Mouse (Mus musculus) embryo, embryonic 11 days (tissue): Measurements from ENCODE around the gene Mturn.
A peak's percentile ranks its signal among the peaks of the same experiment; 100 is the strongest.

Experiments
- DNase-seq: peaks from one replicate; pipeline ENCODE4 v3.0.0-alpha.2; 2015

Mturn gene

DNA sequence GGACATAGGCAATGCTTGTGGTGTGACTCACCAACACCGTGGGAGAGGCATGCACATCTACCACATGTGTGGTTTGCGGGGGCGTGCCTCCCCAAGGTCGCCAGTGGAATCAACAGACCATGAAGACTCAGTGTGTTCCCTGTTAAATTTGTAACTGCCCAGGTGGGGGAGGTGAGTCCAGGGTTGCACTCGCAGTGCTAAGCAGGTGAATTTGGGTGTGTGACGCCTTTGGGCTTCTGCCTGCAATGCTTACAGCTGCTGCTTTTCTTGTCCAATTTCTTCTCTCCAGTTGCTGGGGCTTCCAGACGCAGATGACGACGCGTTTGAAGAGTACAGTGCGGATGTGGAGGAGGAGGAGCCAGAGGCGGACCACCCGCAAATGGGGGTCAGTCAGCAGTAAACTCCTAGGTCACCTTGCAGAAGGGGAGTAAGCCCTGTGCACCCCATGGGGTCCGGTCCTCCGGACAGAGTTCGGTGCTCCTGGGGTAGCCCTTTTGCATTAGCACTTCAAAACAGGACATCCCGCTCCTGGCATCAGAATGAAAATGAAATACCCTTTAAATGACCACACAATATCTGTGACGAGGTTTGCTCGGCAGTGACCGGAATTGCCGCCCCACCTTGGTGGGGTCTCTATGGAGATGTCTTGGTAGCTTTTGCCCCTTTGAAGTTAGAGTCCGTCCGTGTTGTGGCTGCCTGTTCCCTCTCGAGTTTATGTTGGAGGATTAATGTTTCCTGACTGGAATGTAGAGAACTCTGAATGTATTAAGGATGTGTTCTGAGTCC, 17.5 kb downstream of the Mturn start:
- peak; percentile 40 for DNase-seq

DNA sequence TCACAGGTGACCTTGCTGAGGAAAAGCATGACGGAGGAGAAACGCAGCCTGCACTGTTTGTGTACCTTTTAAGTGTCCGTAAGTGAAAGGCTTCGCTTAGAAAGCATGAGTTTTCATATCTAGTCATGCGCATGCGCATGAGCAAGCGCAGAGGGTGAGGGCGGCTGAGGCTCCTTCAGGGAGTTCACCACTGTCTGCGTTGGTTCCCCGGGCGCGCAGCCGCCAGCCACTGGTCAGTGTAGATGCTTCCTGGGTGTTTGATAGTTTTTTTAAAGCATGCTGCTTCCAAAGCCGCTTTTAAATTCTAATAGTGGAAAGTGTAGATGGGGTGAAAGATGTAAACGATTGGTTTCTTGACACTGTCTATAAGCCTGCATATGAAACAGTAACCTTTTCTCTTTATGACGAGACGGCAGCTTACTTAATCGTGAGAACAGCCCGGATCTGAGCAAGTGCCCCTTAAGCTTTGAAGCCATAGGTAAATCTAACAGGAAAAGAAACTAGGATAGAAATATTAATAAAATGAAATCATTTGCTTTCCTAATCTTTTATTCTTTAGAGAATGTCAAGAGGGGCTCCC, 18.1 kb downstream of the Mturn start:
- peak; percentile 90 for DNase-seq

DNA sequence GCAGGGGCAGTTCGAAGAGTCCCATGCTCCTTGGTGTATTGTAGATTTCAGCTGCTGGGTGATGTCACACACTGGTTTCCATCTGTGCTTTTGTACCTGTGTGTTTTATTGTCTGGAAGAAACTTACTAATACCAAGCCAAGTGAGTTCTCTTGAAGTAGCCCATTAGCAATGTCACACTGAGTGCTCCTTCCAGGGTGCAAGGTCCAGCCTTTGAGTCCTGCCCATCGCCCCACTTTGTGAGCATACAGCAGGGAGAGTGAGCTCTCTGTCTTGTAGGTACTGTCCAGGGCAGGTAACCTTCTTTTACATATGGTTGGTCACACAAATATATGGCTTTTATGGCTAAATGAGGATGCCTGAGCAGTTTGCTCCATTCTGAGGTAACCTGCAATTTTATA, 19.1 kb downstream of the Mturn start:
- DNase-seq, result no peak

DNA sequence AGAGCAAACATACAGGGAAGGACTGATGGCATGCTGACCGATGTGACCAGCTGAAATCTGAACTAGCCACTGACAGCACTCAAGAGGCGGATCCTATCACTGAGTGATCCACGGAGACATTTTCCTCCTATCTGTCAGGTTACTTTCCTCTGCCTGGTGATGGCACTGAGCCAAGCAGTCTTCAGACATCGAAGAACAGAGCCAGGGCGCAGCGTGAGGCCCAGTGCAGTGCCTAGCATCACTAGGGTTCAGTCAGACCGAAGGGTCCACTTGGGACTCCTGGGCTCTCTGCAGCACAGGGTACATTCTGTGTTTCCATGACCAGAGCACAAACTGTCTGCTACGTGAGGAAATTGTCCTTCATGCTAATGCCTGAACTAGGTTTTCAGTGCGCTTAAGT, 20.5 kb downstream of the Mturn start:
- DNase-seq, result no peak

DNA sequence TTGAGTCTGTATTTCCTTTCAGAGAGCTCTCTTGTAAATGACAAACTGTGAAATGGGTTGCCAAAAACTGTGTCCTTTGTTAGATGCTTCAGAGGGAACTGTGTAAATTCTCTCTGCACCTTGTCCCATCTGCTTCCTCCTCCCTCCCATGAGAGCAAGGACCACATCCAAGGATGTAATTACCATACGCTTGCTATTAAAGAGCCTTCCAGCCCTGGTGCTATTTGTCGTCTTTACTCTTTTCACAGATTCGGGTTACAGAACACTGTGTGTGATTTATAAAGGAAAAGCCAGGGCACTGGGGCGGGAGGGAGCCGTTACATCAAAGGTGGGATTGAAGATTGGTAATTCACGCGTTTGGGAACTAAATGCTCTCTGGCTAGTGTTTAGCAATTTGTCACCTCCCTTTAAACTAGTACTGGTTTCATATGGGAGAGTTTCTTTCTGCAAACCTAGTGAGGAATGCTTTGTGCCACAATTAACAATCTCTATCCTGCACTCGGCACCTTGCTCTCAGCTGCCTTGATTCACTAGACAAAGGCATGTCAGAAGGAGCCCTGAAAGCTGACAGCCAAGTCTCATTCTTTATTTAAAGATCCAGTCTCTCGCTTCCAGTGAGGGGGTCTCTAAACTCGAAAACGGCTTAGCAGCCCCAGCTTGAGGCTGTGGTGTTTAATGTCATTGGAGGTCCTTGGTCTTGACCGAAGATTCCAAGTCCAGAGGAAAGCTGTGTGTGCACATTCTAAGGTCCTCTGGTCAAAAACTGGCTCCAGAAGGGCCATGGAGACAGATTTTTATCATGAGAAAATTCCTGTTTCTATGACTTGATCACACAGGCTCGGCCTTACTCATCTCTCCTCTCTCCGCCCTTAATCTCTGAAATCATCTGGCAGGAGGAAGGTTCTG, 22.5 kb downstream of the Mturn start:
- DNase-seq, result peak; percentile 17

DNA sequence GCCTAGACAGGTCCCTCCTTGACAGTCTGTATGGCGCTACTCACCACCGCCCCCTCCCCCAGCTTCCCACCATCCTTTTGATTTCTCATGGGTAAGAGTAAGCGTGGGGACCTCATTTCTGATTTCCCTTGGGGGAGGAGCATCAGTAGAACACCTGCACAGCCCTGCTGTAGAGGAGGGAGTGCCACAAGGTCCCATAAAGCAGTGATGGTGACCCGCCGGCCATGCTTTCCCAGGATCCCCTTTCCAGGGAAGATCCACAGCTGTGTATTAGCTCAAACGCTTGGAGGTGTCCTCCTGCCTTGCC, 23.1 kb downstream of the Mturn start:
- DNase-seq, result no peak

DNA sequence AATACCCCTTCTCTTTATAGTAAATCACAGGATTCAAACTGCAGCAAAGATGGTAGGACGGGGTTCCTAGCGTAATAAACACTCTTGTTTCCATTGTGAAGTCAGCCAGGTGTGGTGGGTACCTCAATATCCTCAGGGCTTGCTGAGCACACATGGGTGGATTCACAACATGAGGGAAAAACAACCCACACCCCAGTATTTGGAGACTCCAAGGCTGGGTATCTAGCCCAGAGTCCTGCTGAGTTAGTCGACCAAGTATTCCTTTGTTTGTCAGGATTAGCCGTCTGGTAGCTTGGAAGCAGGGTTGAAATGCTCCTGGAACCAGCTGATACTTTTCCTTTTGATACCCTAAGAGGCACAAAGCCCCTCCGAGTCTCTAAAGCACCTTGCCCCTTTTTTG, 23.4 kb downstream of the Mturn start:
- DNase-seq, result no peak

DNA sequence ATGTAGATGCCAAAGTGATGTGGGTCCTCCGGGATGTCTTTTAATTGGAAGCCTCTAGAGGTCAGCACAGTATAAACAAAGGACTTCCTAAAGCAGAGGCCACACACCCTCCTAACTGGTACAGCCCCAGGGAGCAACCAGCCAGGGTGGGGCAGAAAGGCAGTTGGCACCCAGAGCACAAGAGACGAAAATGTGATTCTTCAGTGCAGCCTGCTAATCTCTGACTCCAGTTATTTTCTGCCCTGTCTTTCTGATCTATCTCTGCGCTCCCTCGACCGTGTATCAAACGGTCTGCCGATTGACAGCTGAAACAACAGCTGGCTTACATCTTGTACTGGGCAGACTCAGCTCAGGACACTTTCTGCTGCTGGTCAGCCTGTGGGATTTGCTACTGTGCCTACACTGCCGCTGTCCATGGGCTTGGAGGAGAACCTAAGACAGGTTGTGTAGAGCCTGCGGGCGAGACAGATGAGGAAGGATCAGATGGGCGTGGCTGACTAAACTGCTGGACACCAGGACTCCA, 24.0 kb downstream of the Mturn start:
- DNase-seq, result peak; percentile 66

DNA sequence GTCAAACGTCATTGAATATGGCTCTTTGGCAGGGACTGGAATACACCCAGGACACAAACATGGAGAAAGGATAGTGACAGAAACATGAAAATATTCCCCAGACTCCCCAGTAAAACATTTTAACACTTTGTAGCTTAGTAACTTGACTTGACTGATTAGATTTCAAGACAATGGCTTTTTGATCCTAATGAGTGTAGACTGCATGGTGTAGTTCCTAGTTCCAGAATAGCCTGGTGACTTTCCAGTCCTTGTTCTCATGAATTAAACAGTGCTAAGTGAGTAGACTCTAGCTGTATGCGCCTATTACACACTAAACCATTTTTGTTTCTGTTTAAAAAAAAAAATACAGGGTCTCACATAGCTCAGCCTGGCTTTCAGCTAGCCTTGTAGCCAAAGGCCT, 24.7 kb downstream of the Mturn start:
- DNase-seq, result no peak

DNA sequence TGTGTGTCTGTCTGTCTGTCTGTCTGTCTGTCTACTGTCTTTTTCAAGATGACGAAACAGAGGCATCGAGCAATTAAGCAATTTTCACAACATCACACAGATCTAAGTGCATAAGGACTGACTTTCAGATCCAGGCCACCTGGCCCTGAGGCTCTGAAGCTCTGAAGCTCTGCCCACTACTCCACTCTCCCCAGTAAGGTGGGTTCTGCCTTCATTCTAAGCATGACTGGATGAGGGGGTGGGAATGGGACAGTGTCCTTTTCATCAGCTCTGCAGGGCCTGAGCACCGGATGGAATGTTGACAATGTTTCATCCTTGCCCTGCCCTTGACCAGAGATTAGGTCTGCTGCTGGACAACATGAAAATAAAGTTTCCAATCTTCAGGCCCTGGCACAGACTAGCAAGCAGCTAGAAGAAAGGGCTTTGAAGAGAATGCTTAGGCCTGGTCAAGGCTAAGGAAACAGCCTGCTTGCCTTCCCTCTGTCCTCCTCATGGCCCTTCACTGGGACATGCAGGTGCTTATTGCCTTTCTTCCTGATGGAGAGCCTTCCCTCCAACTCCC, 25.3 kb downstream of the Mturn start:
- no peak for DNase-seq

DNA sequence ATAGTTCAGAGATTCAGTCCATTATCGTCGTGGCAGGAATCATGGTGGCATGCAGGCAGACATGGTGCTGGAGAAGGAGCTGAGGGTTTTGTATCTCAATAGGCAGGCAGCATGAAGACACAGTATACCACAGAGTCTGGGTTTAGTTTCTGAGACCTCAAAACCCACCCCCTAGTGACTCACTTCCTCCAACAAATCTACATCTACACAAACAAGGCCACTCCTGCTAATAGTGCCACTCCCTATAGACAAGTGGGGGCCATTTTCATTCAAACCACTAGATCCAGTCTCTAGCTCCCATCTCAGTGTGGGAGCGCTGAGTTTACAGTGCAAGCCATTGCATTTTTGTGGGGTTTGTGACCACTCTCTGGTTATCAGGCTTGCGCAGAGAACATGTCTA, 27.2 kb downstream of the Mturn start:
- DNase-seq, result no peak

DNA sequence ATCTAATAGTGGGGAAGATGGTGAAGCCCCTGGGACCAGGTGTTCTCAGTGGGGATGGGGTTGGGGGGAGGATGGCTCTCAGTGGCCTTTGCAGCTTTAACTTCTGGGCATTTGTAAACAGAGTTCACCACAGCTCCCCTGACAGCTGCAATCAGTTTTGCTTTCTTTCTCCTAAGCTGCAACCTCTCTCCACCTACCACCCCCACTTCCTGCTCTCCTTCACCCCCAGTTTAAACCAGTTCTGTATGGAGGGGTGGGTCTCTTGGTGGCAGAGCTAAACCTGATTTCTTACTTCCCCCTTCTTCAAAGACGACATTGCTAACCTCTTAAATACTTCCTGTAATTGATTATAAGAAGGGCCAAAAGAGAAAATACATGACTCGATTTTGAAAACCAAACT, 34.3 kb downstream of the Mturn start:
- no peak for DNase-seq

DNA sequence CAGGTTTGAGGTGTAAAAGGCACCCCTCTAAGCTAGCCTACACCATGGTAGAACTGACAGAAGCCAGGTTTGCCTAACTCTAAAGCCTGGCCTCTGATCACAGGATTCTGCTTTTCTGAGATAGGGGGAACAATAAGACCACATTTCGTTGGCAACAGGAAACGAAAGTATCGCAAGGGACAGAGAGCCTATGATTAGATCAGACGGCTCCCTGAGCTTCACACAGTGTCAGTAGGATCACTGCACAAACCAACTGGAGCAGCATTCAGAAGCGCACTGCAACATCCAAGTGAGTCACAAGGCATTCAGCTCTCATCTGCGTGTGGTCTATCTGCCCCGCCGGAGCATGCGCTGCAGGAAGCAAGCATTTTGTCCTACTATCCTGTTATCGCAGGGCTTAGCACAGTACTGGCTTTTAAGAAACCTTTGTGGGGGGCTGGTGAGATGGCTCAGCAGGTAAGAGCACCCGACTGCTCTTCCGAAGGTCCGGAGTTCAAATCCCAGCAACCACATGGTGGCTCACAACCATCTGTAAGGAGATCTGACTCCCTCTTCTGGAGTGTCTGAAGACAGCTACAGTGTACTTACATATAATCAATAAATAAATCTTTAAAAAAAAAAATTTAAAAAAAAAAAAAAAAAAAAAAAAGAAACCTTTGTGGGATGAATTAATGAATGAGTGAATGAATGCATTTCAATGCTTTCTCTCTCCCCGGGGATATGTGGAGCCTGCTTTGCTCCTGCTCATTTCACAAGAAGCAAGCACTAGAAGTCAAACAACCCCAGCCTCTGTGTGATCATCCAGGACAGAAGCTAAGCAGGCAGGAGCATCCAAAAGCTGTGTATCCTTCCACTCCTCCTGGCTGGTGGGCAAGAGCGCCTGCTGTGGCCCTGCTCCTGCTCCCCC, 37.6 kb downstream of the Mturn start:
- DNase-seq, result no peak

DNA sequence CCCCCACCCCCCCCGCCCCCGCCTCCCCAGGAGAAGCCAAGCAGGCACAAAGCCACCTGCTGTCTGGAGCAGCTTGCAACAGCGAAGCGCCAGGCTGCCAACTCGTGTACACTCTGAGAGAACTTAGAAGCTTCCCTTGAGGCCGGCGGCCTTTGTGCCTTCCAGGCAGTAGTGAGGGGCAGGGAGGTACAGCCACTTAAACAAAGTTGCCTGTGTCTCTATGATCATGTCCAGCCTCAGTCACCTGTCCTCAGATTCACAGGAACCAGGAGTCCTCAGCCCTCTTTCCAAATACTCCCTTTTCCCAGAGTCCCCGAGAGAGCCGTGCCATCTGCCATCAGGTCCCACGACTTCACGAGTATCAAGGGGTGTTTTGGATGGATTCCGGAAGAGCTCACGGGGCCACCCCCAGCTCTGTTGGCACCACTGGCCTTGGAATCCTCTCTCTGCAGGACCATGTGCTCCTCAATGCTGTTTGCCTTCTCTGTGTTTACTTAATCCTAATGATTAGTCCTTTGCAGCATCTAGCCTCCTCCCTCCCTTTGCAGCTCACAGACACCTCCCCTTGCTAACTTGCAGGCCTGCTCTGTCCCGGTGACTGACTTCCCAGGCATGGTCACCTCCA, 38.4 kb downstream of the Mturn start:
- DNase-seq, result no peak

DNA sequence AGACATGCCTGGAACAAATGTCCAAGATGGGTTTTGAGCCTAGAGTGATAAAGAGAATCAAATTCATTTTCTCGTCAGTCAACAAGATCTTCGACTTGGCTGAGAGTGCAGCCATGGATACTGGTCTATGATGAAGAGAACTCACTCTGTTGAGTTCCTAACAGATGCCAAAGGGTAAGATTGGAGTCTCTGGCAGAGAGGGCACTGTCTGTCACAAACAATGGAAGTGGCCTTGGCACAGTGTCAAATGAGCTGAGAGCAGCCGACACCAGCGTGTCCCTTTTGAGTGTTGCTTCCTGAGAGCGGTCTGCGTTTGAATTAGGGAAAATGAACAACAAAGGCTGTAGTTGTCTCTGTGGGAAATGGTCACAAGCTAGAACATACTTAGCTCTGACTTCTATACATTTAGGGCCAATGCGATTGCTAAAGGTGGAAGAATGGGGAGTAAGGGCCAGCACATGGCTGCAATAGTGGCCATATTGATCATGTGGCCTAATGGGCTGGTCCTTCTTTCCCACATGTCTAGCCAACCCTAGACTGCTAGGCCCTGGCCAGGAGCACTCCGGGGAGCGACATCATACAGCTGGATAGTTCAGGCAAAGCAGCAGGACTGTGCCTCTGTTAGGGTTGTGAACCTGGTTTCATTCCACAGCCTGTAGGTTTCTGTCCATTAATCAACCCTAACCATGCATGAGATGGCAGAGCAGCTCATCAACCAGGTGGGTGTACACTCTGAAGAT, 39.3 kb downstream of the Mturn start:
- no peak for DNase-seq

DNA sequence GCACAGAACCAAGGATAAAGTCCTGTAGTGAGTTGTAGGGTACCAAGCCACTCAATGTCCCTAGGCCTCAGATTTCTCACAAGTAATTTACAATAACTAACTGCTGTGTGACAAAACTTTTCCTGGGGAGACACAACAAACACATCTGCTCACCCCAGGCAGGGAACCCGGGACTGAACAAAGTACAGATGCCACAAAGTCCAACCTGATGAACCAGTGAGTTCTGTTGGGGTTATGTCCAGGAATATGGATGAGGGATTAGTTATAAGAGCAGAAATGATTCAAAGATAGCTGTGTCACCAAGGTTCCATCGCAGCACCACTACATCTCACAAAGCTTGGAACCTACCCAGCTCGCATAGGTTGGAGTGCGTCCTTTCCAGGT, 39.8 kb downstream of the Mturn start:
- DNase-seq, result no peak

DNA sequence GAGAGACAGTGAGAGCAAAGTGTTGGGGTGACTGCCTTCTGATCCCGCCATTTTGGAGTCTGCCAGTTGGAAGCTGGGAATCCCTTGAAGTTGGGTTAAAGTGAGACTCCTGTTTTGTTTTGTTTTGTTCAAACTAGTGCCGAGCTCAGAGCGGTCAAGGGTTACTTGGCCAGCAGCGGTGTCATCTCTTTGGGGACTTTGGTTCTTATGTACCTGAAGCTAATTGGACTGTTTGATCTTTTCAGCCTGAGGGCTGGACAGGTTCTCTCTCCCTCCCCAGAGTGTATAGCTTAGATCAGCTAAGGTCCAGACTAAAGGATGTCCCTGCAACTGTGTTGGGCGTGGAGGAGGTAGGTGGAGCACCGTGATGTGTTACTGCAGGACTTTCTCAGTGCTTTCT, 44.9 kb downstream of the Mturn start:
- no peak for DNase-seq

DNA sequence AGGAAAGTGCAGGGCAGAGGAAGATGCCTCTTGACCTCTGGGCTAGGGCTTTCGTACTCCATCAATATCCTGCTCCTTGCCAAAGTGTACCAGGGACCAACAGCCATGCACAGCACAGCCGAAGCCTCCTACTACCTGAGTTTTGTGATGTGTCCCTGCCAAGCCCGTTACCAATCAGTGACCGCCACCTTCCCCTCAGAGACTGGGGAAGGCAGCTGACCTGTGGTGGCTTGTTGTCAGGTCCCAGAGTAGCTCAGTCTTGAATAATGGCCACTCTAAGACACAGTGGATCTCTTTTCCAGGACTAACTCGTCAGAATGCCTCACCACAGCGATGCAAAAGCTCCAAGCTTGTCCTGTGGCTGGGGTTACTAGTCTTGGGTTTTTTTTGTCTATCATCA, 45.4 kb downstream of the Mturn start:
- no peak for DNase-seq

DNA sequence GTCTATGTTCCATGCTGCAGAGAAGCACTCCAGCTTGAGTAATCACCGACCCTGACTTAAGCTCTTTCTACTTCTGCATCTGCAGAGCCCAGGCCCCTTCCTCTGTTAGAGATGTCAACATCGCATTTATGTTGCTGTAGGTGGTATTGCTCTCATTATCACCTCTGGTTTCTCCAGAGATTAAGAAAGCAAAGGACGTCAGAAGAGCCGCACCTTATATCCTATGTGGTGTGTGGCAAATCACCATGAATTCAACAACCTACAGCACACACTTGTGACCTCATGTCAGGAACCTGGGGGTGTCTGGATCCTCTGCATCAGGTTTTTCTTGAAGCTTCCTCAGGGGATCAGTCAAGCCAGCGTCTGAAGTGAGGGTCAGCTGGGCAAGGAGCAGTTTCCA, 46.0 kb downstream of the Mturn start:
- no peak for DNase-seq

DNA sequence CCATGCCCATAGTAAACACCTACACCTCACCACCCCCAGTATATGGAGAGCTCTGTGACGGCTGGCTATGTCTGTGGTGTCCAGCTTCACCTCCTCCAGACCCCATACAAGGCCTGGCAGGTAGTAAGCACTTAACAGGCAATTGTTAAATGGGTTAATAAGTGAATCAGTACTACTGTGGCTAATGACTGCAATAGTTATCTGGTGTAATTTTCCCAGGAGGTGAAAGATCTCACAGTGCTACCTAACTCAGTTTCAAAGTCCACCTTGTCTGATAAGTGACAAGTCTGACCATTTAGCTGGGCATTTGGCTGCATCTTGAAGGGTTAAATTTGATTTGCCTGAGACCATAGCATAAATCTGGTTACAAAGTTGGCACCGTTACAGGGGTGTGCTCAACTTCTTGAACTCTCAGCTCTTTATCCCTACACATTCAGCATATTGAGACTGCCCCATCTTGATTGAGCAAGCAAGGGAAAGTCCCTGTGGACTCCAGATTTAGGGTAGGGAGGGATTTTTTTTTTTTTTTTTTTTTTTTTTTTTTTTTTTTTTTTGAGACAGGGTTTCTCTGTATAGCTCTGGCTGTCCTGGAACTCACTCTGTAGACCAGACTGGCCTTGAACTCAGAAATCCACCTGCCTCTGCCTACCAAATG, 48.2 kb downstream of the Mturn start:
- DNase-seq, result no peak

DNA sequence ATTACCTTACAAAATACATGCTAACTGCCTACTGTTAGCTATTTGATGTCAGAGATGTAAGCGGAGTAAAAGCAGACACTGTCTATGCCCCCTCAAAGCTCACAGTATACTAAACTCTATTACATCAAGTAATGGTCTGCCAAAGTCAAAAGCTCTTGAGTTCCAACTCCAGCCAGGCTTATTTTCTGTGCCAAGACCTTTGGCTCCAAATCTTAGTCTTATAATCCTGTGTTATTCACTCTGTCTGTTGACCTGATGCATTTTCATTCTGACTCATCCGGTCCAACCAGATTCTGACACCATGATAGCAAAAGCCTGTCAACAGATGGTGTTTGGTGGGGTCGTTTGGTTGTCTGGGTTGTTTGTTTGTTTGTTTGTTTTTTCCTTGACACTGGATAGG, 50.3 kb downstream of the Mturn start:
- no peak for DNase-seq
